Mouse (Mus musculus): ENCODE data around the gene Tceanc2. TPM values are rescaled to one million over a fixed set of nuclear protein-coding genes. Genes with fewer than 3 reads are reported as not detected.

Gene Tceanc2
- total and polyA plus RNA-seq, 3 experiments: 16.5 to 34.8 (median 24.8) TPM

DNA sequence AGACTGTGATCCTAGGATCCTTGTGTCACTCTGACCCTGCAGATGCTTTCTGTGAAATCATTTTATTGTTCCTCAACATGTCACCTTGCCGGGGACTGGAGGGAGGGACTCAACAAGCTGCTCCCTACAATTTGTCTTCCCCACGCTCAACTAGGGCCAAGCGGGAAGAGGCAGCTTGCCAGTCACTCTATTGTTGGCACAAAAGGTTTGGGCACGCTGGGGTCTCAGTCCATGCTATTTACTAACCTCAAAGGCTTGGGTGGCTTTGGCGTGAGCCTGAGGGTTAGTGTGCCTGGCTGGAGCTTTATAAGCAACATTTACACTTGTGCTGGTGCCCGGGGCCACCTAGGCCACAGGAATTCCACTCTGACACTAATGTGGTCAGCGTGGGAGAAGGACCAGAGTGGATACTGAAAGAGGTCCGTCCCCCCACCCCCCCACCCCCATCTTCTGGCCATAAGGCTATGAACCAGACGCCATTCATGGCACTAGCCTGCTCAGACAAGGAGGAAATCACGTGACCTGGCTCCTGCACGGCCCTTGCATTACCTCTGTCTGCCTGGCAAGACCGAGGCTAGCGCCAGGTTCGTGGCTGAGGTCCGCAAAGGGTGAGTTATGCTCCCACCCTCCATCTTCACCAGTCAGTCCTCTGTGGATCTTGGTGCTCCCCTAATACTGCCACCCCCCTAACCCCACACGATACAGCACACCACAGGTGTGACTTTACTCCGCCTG, 80.0 kb downstream of the Tceanc2 start:
- H3K79me2 ChIP-seq (replicated peaks; ENCODE audit: control insufficient read depth, extremely low read depth, insufficient read depth, poor library complexity, severe bottlenecking): no peaks in the 10 kb centered on the region
- H3K27me3 ChIP-seq (replicated peaks): no peaks in the 10 kb centered on the region
- no peak overlapping the region for H3K27ac ChIP-seq (ENCODE audit: insufficient read depth, low read depth)
- H3K9ac ChIP-seq (ENCODE audit: insufficient read depth, low read depth): no peak overlapping the region
- no peaks in the 10 kb centered on the region for H3K9me3 ChIP-seq (replicated peaks; ENCODE audit: low read length)
- in situ Hi-C loops (cut with MboI; ENCODE audit: low pct_ligation_motif_present, low pct_unique_long_range_greater_than_20kb, low sequenced_read_pairs) (no loop called here), dilution Hi-C loops (cut with MboI; ENCODE audit: extremely low pct_ligation_motif_present, extremely low pct_unique_long_range_greater_than_20kb, low sequenced_read_pairs) (no loop called here)
- no peak overlapping the region for H3K4me2 ChIP-seq (ENCODE audit: insufficient read depth, low read depth, poor library complexity, severe bottlenecking)
- no peak for DNase-seq (ENCODE audit: extremely low read depth)
- H3K4me1 ChIP-seq (ENCODE audit: control insufficient read depth in 1 of 2, insufficient read depth in 2 of 2): peaks cover 23 to 41% of the 10 kb centered on the region in 2 experiments
- H3K4me3 ChIP-seq (replicated peaks in 1 of 3; ENCODE audit: low read depth in 2 of 3, low read length in 2 of 3, poor library complexity in 1 of 3): no peak overlapping the region
- no peak for TF ChIP-seq PAX5 (IDR thresholded peaks at IDR 0.05; ENCODE audit: low read length)
- H3K36me3 ChIP-seq (replicated peaks in 1 of 2; ENCODE audit: control insufficient read depth in 1 of 2, insufficient read depth in 1 of 2, low read length in 1 of 2): peaks cover 0 to 51% of the 10 kb centered on the region in 2 experiments

DNA sequence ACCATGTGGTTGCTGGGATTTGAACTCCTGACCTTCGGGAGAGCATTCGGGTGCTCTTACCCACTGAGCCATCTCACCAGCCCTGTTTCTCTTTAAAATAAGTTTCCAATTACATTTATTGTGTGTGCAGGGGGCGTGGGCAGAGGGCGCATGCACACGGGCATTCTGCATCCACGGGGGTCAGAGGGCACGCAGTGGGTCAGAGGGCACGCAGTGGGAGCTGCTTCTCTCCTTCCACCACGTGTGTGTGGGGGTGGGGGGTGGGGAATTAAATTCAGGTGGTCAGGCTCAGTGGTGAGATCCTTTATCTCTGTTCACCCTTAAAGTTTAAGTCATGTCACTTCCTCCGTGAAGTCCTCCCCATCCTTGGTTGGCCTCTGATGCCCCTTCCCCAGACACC, 80.5 kb downstream of the Tceanc2 start:
- no peaks in the 10 kb centered on the region for H3K79me2 ChIP-seq (replicated peaks; ENCODE audit: control insufficient read depth, extremely low read depth, insufficient read depth, poor library complexity, severe bottlenecking)
- H3K27ac ChIP-seq (ENCODE audit: insufficient read depth, low read depth): no peak overlapping the region
- H3K27me3 ChIP-seq (replicated peaks): no peaks in the 10 kb centered on the region
- no peak for TF ChIP-seq HCFC1 (IDR thresholded peaks at IDR 0.05; ENCODE audit: low read depth, low read length)
- TF ChIP-seq ZKSCAN1 (IDR thresholded peaks at IDR 0.05; ENCODE audit: borderline replicate concordance, low read depth, low read length): peak; percentile 85
- peaks cover 0 to 47% of the 10 kb centered on the region in 2 experiments for H3K36me3 ChIP-seq (replicated peaks in 1 of 2; ENCODE audit: control insufficient read depth in 1 of 2, insufficient read depth in 1 of 2, low read length in 1 of 2)
- H3K4me2 ChIP-seq (ENCODE audit: insufficient read depth, low read depth, poor library complexity, severe bottlenecking): no peak overlapping the region
- dilution Hi-C loops (cut with MboI; ENCODE audit: extremely low pct_ligation_motif_present, extremely low pct_unique_long_range_greater_than_20kb, low sequenced_read_pairs): no loop called here
- H3K9me3 ChIP-seq (replicated peaks; ENCODE audit: low read length): no peaks in the 10 kb centered on the region
- in situ Hi-C loops (cut with MboI; ENCODE audit: low pct_ligation_motif_present, low pct_unique_long_range_greater_than_20kb, low sequenced_read_pairs): no loop called here
- peaks cover 24 to 47% of the 10 kb centered on the region in 2 experiments for H3K4me1 ChIP-seq (ENCODE audit: control insufficient read depth in 1 of 2, insufficient read depth in 2 of 2)
- no peak overlapping the region for H3K9ac ChIP-seq (ENCODE audit: insufficient read depth, low read depth)
- H3K4me3 ChIP-seq (replicated peaks in 1 of 3; ENCODE audit: low read depth in 2 of 3, low read length in 2 of 3, poor library complexity in 1 of 3): no peak overlapping the region
- DNase-seq (ENCODE audit: extremely low read depth): no peak

DNA sequence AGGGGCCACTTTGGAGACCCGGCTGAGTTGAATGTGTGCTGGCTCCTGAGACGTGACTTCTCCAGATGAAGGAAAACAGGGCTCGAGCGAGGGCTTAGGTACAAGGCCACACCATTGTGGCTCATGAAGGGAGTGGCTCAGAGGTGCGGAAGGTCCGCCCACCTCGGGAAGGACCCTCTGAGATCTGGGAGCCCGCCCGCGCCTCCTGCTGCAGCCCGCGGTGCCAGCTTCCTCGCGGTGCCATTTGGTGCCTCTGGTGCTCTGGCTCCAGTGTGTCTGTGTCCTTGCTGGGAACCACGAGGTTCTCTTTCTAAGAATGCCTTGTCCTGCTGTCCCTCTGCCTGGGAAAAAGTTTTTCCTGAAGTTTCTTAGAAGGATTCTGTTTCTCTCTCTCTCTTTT, 81.0 kb downstream of the Tceanc2 start:
- H3K27ac ChIP-seq (ENCODE audit: insufficient read depth, low read depth): no peak overlapping the region
- peaks cover 24 to 52% of the 10 kb centered on the region in 2 experiments for H3K4me1 ChIP-seq (ENCODE audit: control insufficient read depth in 1 of 2, insufficient read depth in 2 of 2)
- no peak overlapping the region for H3K4me3 ChIP-seq (replicated peaks in 1 of 3; ENCODE audit: low read depth in 2 of 3, low read length in 2 of 3, poor library complexity in 1 of 3)
- H3K36me3 ChIP-seq (replicated peaks in 1 of 2; ENCODE audit: control insufficient read depth in 1 of 2, insufficient read depth in 1 of 2, low read length in 1 of 2): peaks cover 0 to 42% of the 10 kb centered on the region in 2 experiments
- H3K9me3 ChIP-seq (replicated peaks; ENCODE audit: low read length): no peaks in the 10 kb centered on the region
- dilution Hi-C loops (cut with MboI; ENCODE audit: extremely low pct_ligation_motif_present, extremely low pct_unique_long_range_greater_than_20kb, low sequenced_read_pairs): no loop called here
- in situ Hi-C loops (cut with MboI; ENCODE audit: low pct_ligation_motif_present, low pct_unique_long_range_greater_than_20kb, low sequenced_read_pairs): no loop called here
- H3K4me2 ChIP-seq (ENCODE audit: insufficient read depth, low read depth, poor library complexity, severe bottlenecking): no peak overlapping the region
- DNase-seq (ENCODE audit: extremely low read depth): no peak
- H3K9ac ChIP-seq (ENCODE audit: insufficient read depth, low read depth): no peak overlapping the region
- no peaks in the 10 kb centered on the region for H3K27me3 ChIP-seq (replicated peaks)
- no peaks in the 10 kb centered on the region for H3K79me2 ChIP-seq (replicated peaks; ENCODE audit: control insufficient read depth, extremely low read depth, insufficient read depth, poor library complexity, severe bottlenecking)
- no peak for TF ChIP-seq MXI1 (IDR thresholded peaks at IDR 0.05; ENCODE audit: low read depth, low read length)
- TF ChIP-seq KAT2A (IDR thresholded peaks at IDR 0.05; ENCODE audit: insufficient replicate concordance, low read length): no peak
- TF ChIP-seq CHD1 (IDR thresholded peaks at IDR 0.05; ENCODE audit: low read depth, low read length): no peak
- TF ChIP-seq NELFE (IDR thresholded peaks at IDR 0.05; ENCODE audit: low read depth, low read length): no peak
- no peak for TF ChIP-seq ZKSCAN1 (IDR thresholded peaks at IDR 0.05; ENCODE audit: borderline replicate concordance, low read depth, low read length)
- TF ChIP-seq JUND (conservative IDR thresholded peaks at IDR 0.05; ENCODE audit: low read depth, low read length): no peak
- TF ChIP-seq TBP (conservative IDR thresholded peaks at IDR 0.05; ENCODE audit: low read depth, low read length): no peak
- no peak for TF ChIP-seq HCFC1 (IDR thresholded peaks at IDR 0.05; ENCODE audit: low read depth, low read length)

All from CH12.LX (cell line).